Mouse (Mus musculus) ES-Bruce4 (cell line): ENCODE data around the gene Pde7b.

Experiments used
- CTCF ChIP-seq: IDR thresholded peaks from one replicate; pipeline ENCODE4 v1.8.1; 2011; ENCODE audit warnings: low read depth, low read length
- EP300 ChIP-seq: IDR thresholded peaks from 2 replicates; pipeline ENCODE4 v1.6.1; 2011; ENCODE audit warnings: low read depth, low read length; ENCODE audit not compliant: insufficient read depth
- POLR2A ChIP-seq: IDR thresholded peaks from one replicate; pipeline ENCODE4 v1.8.1; 2011; ENCODE audit warnings: low read length; ENCODE audit not compliant: insufficient read depth

DNA sequence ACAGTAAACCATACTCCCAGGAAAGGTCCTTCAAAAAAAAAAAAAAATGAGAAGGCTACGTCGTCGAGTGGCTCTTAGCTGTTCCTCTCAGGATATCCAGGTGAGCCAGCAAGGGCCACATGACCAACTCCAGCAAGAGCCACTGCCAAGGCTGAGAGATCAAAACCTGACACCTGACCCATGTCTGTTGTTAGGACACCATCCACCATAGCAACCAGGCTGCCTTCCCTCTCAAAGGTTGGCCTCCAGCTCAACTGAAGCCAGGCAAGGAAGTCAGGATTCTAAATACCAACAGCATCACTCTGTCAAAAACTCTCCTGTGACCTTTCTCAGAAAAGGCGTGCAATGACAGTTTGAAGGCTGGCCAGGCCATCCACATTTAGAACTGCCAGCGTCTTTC is 211.4 kb downstream of the Pde7b start:
- TF ChIP-seq CTCF = no peak
- TF ChIP-seq POLR2A = no peak
- no peak for TF ChIP-seq EP300
